Mouse (Mus musculus): Measurements from ENCODE around the gene Kcnab2. TPM values are rescaled to one million over a fixed set of nuclear protein-coding genes. Genes with fewer than 3 reads are reported as not detected.

The Kcnab2 gene
- total and polyA plus RNA-seq, 3 experiments, result 35.3 to 95.8 (median 58.3) TPM

GRCm38 (mm10) chr4:152448666-152449018 is 29.0 kb downstream of the Kcnab2 start (continued):
- 0 out of 2 replicates have a peak, but pooled peaks have one; percentile 29 for TF ChIP-seq MEF2A (IDR thresholded peaks at IDR 0.05; ENCODE audit: borderline replicate concordance, low read depth, low read length)

GRCm38 (mm10) chr4:152447731-152448665 is 29.7 kb downstream of the Kcnab2 start:
- in situ Hi-C loops (cut with MboI; ENCODE audit: low pct_ligation_motif_present, low pct_unique_long_range_greater_than_20kb, low sequenced_read_pairs) (no loop called here), dilution Hi-C loops (cut with MboI; ENCODE audit: extremely low pct_ligation_motif_present, extremely low pct_unique_long_range_greater_than_20kb, low sequenced_read_pairs) (no loop called here)
- Histone ChIP-seq H3K27ac (ENCODE audit: insufficient read depth, low read depth) (peak overlapping the region; percentile 85), H3K79me2 (replicated peaks; ENCODE audit: control insufficient read depth, extremely low read depth, insufficient read depth, poor library complexity, severe bottlenecking) (peaks cover 23% of the 10 kb centered on the region), H3K9ac (ENCODE audit: insufficient read depth, low read depth) (peak overlapping the region; percentile 90), H3K9me3 (replicated peaks; ENCODE audit: low read length) (peaks cover 6% of the 10 kb centered on the region), H3K36me3 (replicated peaks in 1 of 2; ENCODE audit: control insufficient read depth in 1 of 2, insufficient read depth in 1 of 2, low read length in 1 of 2) (peaks cover 17 to 25% of the 10 kb centered on the region in 2 experiments), H3K27me3 (replicated peaks) (peaks cover 3% of the 10 kb centered on the region), H3K4me3 (replicated peaks in 1 of 3; ENCODE audit: low read depth in 2 of 3, low read length in 2 of 3, poor library complexity in 1 of 3) (peak overlapping the region; percentile 79 to 96 (median 88)), H3K4me2 (ENCODE audit: insufficient read depth, low read depth, poor library complexity, severe bottlenecking) (peak overlapping the region; percentile 82), H3K4me1 (ENCODE audit: control insufficient read depth in 1 of 2, insufficient read depth in 2 of 2) (peaks cover 12 to 30% of the 10 kb centered on the region in 2 experiments)
- DNase-seq (ENCODE audit: extremely low read depth), result peak; percentile 53
- TF ChIP-seq EP300 (IDR thresholded peaks at IDR 0.05; ENCODE audit: low read length) (no peak), JUND (conservative IDR thresholded peaks at IDR 0.05; ENCODE audit: low read depth, low read length) (no peak), POLR2A (IDR thresholded peaks at IDR 0.05; ENCODE audit: low read depth, low read length) (no peak), ZKSCAN1 (IDR thresholded peaks at IDR 0.05; ENCODE audit: borderline replicate concordance, low read depth, low read length) (no peak), MAX (IDR thresholded peaks at IDR 0.05; ENCODE audit: low read length) (0 out of 2 replicates have a peak, but pooled peaks have one; percentile 21), MAFK (IDR thresholded peaks at IDR 0.05; ENCODE audit: insufficient replicate concordance, low read length) (no peak), UBTF (IDR thresholded peaks at IDR 0.05; ENCODE audit: low read depth, low read length) (0 out of 2 replicates have a peak, but pooled peaks have one; percentile 17), TCF12 (IDR thresholded peaks at IDR 0.05; ENCODE audit: low read depth, low read length) (0 out of 2 replicates have a peak, but pooled peaks have one; percentile 8), SIN3A (IDR thresholded peaks at IDR 0.05; ENCODE audit: low read length) (0 out of 2 replicates have a peak, but pooled peaks have one; percentile 16)

GRCm38 (mm10) chr4:152446178-152446577 is 31.5 kb downstream of the Kcnab2 start:
- H3K4me2 ChIP-seq (ENCODE audit: insufficient read depth, low read depth, poor library complexity, severe bottlenecking), result peak overlapping the region; percentile 82
- TF ChIP-seq MAX (IDR thresholded peaks at IDR 0.05; ENCODE audit: low read length), result peak; percentile 60; the same call in 1 of the 2 replicates
- TF ChIP-seq ZMIZ1 (IDR thresholded peaks at IDR 0.05; ENCODE audit: low read depth, low read length), result 0 out of 2 replicates have a peak, but pooled peaks have one; percentile 34
- no peak for TF ChIP-seq IRF4 (IDR thresholded peaks at IDR 0.05; ENCODE audit: low read depth, low read length)
- TF ChIP-seq MYC (IDR thresholded peaks at IDR 0.05; ENCODE audit: low read depth, low read length), result peak; percentile 62
- TF ChIP-seq TCF12 (IDR thresholded peaks at IDR 0.05; ENCODE audit: low read depth, low read length), result 0 out of 2 replicates have a peak, but pooled peaks have one; percentile 37
- peak; percentile 63 for TF ChIP-seq POLR2A (IDR thresholded peaks at IDR 0.05; ENCODE audit: low read depth, low read length)
- peak; percentile 46; the same call in 1 of the 2 replicates for TF ChIP-seq HCFC1 (IDR thresholded peaks at IDR 0.05; ENCODE audit: low read depth, low read length)
- 0 out of 2 replicates have a peak, but pooled peaks have one; percentile 45 for TF ChIP-seq ELF1 (IDR thresholded peaks at IDR 0.05; ENCODE audit: low read depth, low read length)
- TF ChIP-seq SMC3 (IDR thresholded peaks at IDR 0.05; ENCODE audit: low read depth, low read length), result no peak
- peak; percentile 72; the same call in 1 of the 2 replicates for TF ChIP-seq MXI1 (IDR thresholded peaks at IDR 0.05; ENCODE audit: low read depth, low read length)
- TF ChIP-seq ETS1 (conservative IDR thresholded peaks at IDR 0.05; ENCODE audit: low read depth, low read length), result peak; percentile 25
- no peak for TF ChIP-seq NELFE (IDR thresholded peaks at IDR 0.05; ENCODE audit: low read depth, low read length)
- peak overlapping the region; percentile 83 for H3K27ac ChIP-seq (ENCODE audit: insufficient read depth, low read depth)
- H3K36me3 ChIP-seq (replicated peaks in 1 of 2; ENCODE audit: control insufficient read depth in 1 of 2, insufficient read depth in 1 of 2, low read length in 1 of 2), result peaks cover 25 to 41% of the 10 kb centered on the region in 2 experiments
- peaks cover 12 to 30% of the 10 kb centered on the region in 2 experiments for H3K4me1 ChIP-seq (ENCODE audit: control insufficient read depth in 1 of 2, insufficient read depth in 2 of 2)
- peak overlapping the region; percentile 90 for H3K9ac ChIP-seq (ENCODE audit: insufficient read depth, low read depth)
- peak; percentile 84 for DNase-seq (ENCODE audit: extremely low read depth)
- peaks cover 23% of the 10 kb centered on the region for H3K79me2 ChIP-seq (replicated peaks; ENCODE audit: control insufficient read depth, extremely low read depth, insufficient read depth, poor library complexity, severe bottlenecking)
- in situ Hi-C loops (cut with MboI; ENCODE audit: low pct_ligation_motif_present, low pct_unique_long_range_greater_than_20kb, low sequenced_read_pairs) (no loop called here), dilution Hi-C loops (cut with MboI; ENCODE audit: extremely low pct_ligation_motif_present, extremely low pct_unique_long_range_greater_than_20kb, low sequenced_read_pairs) (no loop called here)
- H3K9me3 ChIP-seq (replicated peaks; ENCODE audit: low read length), result peaks cover 3% of the 10 kb centered on the region
- H3K4me3 ChIP-seq (replicated peaks in 1 of 3; ENCODE audit: low read depth in 2 of 3, low read length in 2 of 3, poor library complexity in 1 of 3), result peak overlapping the region; percentile 61 to 96 (median 88)
- no peaks in the 10 kb centered on the region for H3K27me3 ChIP-seq (replicated peaks)

Measured in CH12.LX (cell line).